Mouse (Mus musculus): Measurements from ENCODE around the gene Prpsap2. TPM values are rescaled to one million over a fixed set of nuclear protein-coding genes. Genes with fewer than 3 reads are reported as not detected.
A peak's percentile ranks its signal among the peaks of the same experiment; 100 is the strongest.

The Prpsap2 gene
- total and polyA plus RNA-seq, 3 experiments: 29.0 to 30.7 TPM; not detected in 1

DNA sequence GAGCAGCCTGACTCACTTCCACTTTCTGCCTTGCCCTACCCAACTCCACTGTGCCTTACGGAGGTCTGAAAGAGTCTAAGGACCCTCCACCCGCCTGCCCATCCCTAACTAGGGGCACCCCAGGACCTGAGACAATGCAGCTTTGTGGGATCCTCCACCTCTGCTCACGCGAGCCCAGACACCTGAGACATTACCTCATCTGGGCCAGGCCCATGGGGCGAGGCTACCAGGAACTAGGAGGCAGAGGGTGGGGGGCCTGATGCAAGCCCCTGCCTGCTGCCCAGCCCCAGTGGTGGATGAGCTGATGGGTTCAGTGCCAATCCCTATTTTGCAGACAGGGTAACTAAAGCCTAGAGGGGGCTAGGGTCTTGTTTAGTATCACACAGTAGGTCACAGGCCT is 62.4 kb downstream of the Prpsap2 start:
- Histone ChIP-seq H3K27ac (ENCODE audit: control insufficient read depth, low read depth, low read length) (no peak overlapping the region), H3K9me3 (replicated peaks; ENCODE audit: insufficient read depth, low read length) (no peaks in the 10 kb centered on the region), H3K79me2 (ENCODE audit: control insufficient read depth, insufficient read depth, low read length, poor library complexity) (no peaks in the 10 kb centered on the region), H3K36me3 (ENCODE audit: control insufficient read depth in 1 of 2, insufficient read depth in 2 of 2, low read length in 2 of 2) (no peaks in the 10 kb centered on the region; a peak in 1 of 4 replicates), H3K27me3 (ENCODE audit: control insufficient read depth in 1 of 2, insufficient read depth in 2 of 2, low read length in 2 of 2) (no peaks in the 10 kb centered on the region), H3K4me1 (ENCODE audit: control insufficient read depth in 1 of 2, insufficient read depth in 2 of 2, low read length in 2 of 2) (no peaks in the 10 kb centered on the region), H3K9ac (ENCODE audit: control insufficient read depth, low read depth, low read length, poor library complexity, severe bottlenecking) (no peak overlapping the region), H3K4me3 (ENCODE audit: control insufficient read depth in 1 of 2, insufficient read depth in 1 of 2, low read depth in 2 of 2, low read length in 2 of 2) (no peak overlapping the region)
- DNase-seq (ENCODE audit: low read depth, low spot score): no peak
- TF ChIP-seq MAZ (IDR thresholded peaks at IDR 0.05; ENCODE audit: low read depth, low read length) (no peak), MEF2A (IDR thresholded peaks at IDR 0.05; ENCODE audit: extremely low read depth, insufficient replicate concordance, low read depth, low read length, poor library complexity, severe bottlenecking) (no peak), UBTF (IDR thresholded peaks at IDR 0.05; ENCODE audit: borderline replicate concordance, insufficient read depth, low read depth, low read length) (no peak), POLR2A (IDR thresholded peaks at IDR 0.05; ENCODE audit: control insufficient read depth in 1 of 2, insufficient read depth in 1 of 2, low read depth in 1 of 2, low read length in 2 of 2, poor library complexity in 1 of 2) (no peak), JUND (IDR thresholded peaks at IDR 0.05; ENCODE audit: low read depth, low read length) (no peak), MYC (IDR thresholded peaks at IDR 0.05; ENCODE audit: low read depth, low read length) (no peak), POLR2AphosphoS5 (IDR thresholded peaks at IDR 0.05; ENCODE audit: borderline replicate concordance, low read depth, low read length) (no peak), MXI1 (IDR thresholded peaks at IDR 0.05; ENCODE audit: low read depth, low read length) (no peak), CHD2 (IDR thresholded peaks at IDR 0.05; ENCODE audit: low read length) (no peak), NRF1 (IDR thresholded peaks at IDR 0.05; ENCODE audit: insufficient read depth, low read depth, low read length, poor library complexity, severe bottlenecking) (no peak), CTCF (IDR thresholded peaks at IDR 0.05 in 2 of 3, conservative IDR thresholded peaks at IDR 0.05 in 1 of 3; ENCODE audit: control insufficient read depth in 1 of 3, insufficient read depth in 1 of 3, low read depth in 2 of 3, low read length in 3 of 3, poor library complexity in 1 of 3, severe bottlenecking in 1 of 3) (no peak), GATA1 (IDR thresholded peaks at IDR 0.05; ENCODE audit: low read depth, low read length) (no peak), ELF1 (IDR thresholded peaks at IDR 0.05; ENCODE audit: low read depth, low read length) (no peak)

DNA sequence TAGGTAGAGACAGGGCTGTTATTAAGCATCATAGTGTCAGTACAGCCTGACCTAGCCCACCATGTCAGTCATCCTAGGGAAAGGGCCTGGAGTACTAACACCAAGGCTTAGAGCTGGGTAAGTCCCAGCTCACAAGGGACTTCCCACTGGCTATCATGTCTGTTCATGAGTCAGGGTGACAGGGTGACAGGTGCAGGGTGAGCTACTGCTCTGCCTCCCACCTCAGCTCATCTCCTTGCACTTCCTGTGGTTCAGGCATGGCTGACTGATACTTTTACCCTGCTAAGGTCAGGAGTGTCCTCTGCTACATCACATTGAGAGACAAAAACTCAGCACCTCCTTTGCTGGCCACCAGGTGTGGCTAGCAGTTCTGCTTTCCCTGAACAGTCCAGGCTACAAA is 63.0 kb downstream of the Prpsap2 start:
- Histone ChIP-seq H3K27ac (ENCODE audit: control insufficient read depth, low read depth, low read length) (no peak overlapping the region), H3K4me1 (ENCODE audit: control insufficient read depth in 1 of 2, insufficient read depth in 2 of 2, low read length in 2 of 2) (no peaks in the 10 kb centered on the region), H3K79me2 (ENCODE audit: control insufficient read depth, insufficient read depth, low read length, poor library complexity) (no peaks in the 10 kb centered on the region), H3K9ac (ENCODE audit: control insufficient read depth, low read depth, low read length, poor library complexity, severe bottlenecking) (no peak overlapping the region), H3K36me3 (ENCODE audit: control insufficient read depth in 1 of 2, insufficient read depth in 2 of 2, low read length in 2 of 2) (no peaks in the 10 kb centered on the region; a peak in 1 of 4 replicates), H3K27me3 (ENCODE audit: control insufficient read depth in 1 of 2, insufficient read depth in 2 of 2, low read length in 2 of 2) (no peaks in the 10 kb centered on the region), H3K9me3 (replicated peaks; ENCODE audit: insufficient read depth, low read length) (no peaks in the 10 kb centered on the region), H3K4me3 (ENCODE audit: control insufficient read depth in 1 of 2, insufficient read depth in 1 of 2, low read depth in 2 of 2, low read length in 2 of 2) (no peak overlapping the region)
- DNase-seq (ENCODE audit: low read depth, low spot score): no peak
- TF ChIP-seq CTCF (IDR thresholded peaks at IDR 0.05 in 2 of 3, conservative IDR thresholded peaks at IDR 0.05 in 1 of 3; ENCODE audit: control insufficient read depth in 1 of 3, insufficient read depth in 1 of 3, low read depth in 2 of 3, low read length in 3 of 3, poor library complexity in 1 of 3, severe bottlenecking in 1 of 3) (0 out of 6 replicates have a peak, but pooled peaks of 1 of the 3 experiments have one; percentile 1), ZNF384 (IDR thresholded peaks at IDR 0.05; ENCODE audit: low read depth, low read length) (no peak)

DNA sequence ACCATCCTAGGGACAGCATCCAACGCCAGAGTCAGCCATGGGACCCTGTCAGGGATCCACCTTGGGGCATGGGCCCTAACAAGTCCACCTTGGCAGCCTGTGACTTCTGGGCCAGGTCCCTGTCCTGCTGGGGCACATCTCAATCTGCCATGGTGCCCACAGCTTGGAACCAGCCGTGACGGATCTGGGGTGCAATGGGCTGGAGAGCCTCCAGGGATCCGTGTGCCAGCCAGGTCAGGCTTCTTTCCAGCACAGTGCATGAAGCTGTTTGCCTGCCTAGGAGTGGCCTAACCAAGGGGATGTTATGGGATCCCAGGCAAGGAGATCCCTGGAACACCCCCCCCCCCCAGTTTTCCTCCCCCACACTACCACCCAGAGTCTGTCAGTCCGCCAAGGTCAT is 68.9 kb downstream of the Prpsap2 start:
- Histone ChIP-seq H3K79me2 (ENCODE audit: control insufficient read depth, insufficient read depth, low read length, poor library complexity) (no peaks in the 10 kb centered on the region), H3K27me3 (ENCODE audit: control insufficient read depth in 1 of 2, insufficient read depth in 2 of 2, low read length in 2 of 2) (no peaks in the 10 kb centered on the region), H3K36me3 (ENCODE audit: control insufficient read depth in 1 of 2, insufficient read depth in 2 of 2, low read length in 2 of 2) (no peaks in the 10 kb centered on the region; a peak in 1 of 4 replicates), H3K9me3 (replicated peaks; ENCODE audit: insufficient read depth, low read length) (no peaks in the 10 kb centered on the region), H3K9ac (ENCODE audit: control insufficient read depth, low read depth, low read length, poor library complexity, severe bottlenecking) (no peak overlapping the region), H3K4me1 (ENCODE audit: control insufficient read depth in 1 of 2, insufficient read depth in 2 of 2, low read length in 2 of 2) (no peaks in the 10 kb centered on the region), H3K27ac (ENCODE audit: control insufficient read depth, low read depth, low read length) (no peak overlapping the region), H3K4me3 (ENCODE audit: control insufficient read depth in 1 of 2, insufficient read depth in 1 of 2, low read depth in 2 of 2, low read length in 2 of 2) (no peak overlapping the region)
- DNase-seq (ENCODE audit: low read depth, low spot score): no peak
- TF ChIP-seq MAFK (IDR thresholded peaks at IDR 0.05; ENCODE audit: borderline replicate concordance, low read depth, low read length) (no peak), CHD1 (IDR thresholded peaks at IDR 0.05; ENCODE audit: low read depth, low read length) (no peak), USF2 (IDR thresholded peaks at IDR 0.05; ENCODE audit: borderline replicate concordance in 1 of 2, insufficient read depth in 1 of 2, low read depth in 1 of 2, low read length in 2 of 2) (no peak), MXI1 (IDR thresholded peaks at IDR 0.05; ENCODE audit: low read depth, low read length) (no peak), NRF1 (IDR thresholded peaks at IDR 0.05; ENCODE audit: insufficient read depth, low read depth, low read length, poor library complexity, severe bottlenecking) (no peak), ZMIZ1 (IDR thresholded peaks at IDR 0.05; ENCODE audit: low read depth, low read length) (no peak), E2F4 (IDR thresholded peaks at IDR 0.05; ENCODE audit: borderline replicate concordance, low read depth, low read length) (no peak), MAX (IDR thresholded peaks at IDR 0.05; ENCODE audit: low read length) (no peak), EP300 (IDR thresholded peaks at IDR 0.05; ENCODE audit: low read depth in 1 of 2, low read length in 2 of 2) (no peak), TAL1 (IDR thresholded peaks at IDR 0.05; ENCODE audit: low read length) (no peak), USF1 (IDR thresholded peaks at IDR 0.05; ENCODE audit: low read depth, low read length) (no peak), ELF1 (IDR thresholded peaks at IDR 0.05; ENCODE audit: low read depth, low read length) (no peak), CHD2 (IDR thresholded peaks at IDR 0.05; ENCODE audit: low read length) (no peak), KAT2A (conservative IDR thresholded peaks at IDR 0.05; ENCODE audit: low read depth, low read length) (no peak), MEF2A (IDR thresholded peaks at IDR 0.05; ENCODE audit: extremely low read depth, insufficient replicate concordance, low read depth, low read length, poor library complexity, severe bottlenecking) (no peak), POLR2AphosphoS5 (IDR thresholded peaks at IDR 0.05; ENCODE audit: borderline replicate concordance, low read depth, low read length) (no peak)

Data from MEL (cell line).